Mouse (Mus musculus) ovary, postnatal 36 days (tissue): ENCODE data around the gene Gvin1.
"Not testable (repeated sequence)": the region's sequence is repeated elsewhere in the genome, so short reads cannot be mapped to it uniquely, and the experiment has no call there.

ENCODE experiments used
- DNase-seq: peaks from one replicate; pipeline ENCODE4 v3.0.0; 2022; ENCODE audit warnings: low spot score, mixed read lengths

The Gvin1 gene

DNA sequence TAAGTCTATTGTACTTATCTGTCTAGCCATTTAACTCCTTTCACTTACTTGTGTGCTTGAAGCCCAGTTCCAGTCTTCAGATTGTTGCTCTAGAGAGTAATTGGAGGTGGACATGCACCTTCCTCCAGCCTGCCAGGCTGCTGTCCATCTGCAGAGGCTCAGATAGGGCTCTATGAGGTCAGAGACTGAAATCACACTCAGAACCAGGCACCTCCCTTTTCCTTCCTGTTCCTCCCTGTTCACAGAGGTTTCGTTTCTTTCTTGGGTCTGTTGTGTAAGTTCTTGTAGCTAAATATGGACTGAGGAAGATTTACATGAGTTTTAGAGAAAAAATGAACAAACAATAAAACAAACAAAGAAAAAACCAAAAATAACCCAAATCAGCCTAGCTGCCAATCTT lies at the start of gene Gvin1:
Gene Gvin1 (minus strand): TSS at position 150 of the 400 bp plus-strand sequence.
- DNase-seq: not testable (repeated sequence)

DNA sequence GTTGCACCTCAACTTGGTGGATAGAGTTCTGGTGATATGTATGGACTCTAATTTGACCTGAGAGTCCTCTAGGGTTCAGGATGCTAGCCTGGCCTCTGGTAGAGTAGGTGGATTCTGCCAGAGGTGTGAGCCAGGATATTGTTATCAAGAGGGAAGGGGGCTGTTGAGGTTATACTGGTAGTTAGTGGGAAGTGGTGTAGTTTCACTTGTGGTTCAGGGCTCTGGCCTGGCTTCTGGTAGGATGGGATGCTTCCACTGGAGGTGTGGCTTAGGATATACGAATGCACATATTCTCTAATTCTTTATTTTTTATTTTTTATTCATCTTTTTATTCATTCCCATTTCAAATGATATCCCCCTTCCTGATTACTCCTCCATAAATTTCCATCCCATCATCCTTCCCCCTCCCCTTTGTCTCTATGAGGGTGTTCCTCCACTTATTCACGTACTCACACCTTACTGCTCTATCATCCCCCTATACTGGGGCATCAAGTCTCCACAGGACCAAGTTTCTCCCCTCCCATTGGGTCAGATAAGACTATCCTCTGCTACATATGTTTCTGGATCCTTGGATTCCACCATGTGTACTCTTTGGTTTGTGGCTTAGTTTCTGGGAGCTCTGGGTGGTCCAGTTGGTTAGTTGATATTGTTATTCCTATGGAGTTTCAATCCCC lies 36.9 kb upstream of the Gvin1 start:
- DNase-seq: no peak

DNA sequence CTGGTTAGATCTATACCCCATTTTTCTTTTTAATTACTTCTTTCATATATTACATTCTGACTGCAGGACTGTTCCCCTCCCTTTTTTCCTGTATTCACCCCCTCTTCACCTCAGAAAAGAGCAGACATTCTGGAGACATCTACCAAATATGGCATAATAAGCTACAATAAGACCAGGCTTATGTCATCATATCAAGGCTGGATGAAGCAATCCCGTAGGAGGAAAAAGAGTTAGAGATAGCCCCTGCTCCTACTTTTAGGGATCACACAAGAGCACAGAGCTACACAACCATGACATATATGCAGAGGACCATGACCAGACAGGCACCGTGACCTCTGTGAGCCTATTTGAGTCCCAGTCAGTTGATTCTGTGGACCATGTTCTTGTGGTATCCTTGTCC lies 33.8 kb upstream of the Gvin1 start:
- DNase-seq: no peak

DNA sequence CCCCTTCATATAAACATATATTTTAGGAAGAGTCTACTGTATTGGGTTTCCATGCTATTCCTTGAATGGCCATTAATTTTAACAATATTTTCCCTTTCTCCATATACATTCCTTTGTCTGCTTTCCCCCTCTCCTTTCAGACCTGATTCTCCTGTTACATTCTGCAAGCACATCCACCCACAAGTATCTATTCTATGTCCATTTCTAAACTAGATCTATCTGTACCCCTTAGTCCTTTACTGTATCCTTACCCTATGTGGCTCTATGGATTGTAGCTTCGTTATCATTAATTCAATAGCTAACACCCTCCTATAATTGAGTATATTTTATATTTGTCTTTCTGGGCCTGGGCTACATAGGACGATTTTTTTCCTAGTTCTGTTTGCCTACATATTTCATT lies 33.1 kb upstream of the Gvin1 start:
- DNase-seq: no peak

DNA sequence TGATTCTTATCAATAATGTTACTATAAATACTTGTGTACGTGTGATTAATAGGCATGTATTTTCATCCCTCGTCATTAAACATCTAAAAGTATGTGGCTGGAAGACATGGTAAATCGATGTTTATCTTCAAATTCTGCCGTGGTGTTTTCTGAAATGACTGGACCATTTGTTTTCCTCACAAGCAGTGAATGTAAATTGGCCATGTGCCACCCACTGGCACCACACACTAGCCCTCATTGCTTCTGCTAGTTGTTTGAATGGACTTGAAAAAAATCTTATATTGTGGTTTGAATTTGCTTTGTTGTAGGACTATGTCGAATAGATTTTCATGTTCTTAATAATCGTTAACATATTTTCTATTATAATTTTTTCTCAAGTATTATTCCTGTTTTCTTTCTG lies 30.5 kb upstream of the Gvin1 start:
- DNase-seq: no peak

DNA sequence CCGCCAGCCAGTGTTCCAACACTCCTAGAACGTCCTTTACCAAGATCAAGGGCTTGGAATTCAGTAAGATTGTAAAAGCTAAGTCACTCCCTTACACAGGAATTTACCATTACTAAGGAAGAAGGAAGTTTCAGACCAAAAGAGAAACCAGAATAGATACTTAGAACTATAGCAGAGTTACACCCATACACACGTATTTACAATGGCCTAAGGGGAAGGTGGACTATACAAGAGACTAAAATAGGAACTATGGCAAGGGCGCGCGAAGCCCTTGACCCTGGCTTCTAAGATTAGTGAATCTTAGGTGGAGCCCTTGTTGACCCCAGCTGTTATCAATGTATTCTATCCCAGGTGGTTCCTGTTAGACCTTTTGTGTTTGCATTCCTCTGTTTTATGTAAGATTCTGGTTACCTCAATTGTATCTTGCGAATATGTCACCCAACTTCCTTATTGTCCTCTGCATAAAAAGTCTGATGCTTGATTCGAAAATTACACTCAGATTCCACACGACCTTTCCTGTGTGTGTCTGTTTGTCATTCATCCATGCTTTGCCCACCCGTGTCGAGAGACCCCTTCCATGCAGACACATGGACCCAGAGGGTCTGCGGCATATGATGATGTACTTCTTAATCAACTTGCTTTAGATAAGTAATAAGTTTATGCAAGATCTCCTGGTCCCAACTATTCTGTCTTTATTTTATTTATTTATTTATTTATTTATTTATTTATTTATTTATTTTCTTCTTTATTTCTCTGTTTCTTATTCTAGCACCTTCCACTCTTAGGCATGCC lies 25.6 kb upstream of the Gvin1 start:
- DNase-seq: not testable (repeated sequence)

DNA sequence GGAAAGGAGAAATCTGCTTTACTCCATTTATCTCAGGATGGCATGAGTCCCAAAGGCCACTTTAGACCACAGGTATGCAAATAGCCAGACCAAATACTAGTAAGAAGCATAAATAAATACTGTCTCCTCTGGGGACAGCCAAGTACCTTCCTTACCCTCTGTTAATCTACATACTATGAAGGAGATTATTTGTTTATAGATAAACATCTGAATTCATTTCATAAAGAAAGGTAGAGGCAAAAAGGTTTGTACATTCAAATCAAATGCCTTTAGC lies 22.0 kb upstream of the Gvin1 start:
- no peak for DNase-seq

DNA sequence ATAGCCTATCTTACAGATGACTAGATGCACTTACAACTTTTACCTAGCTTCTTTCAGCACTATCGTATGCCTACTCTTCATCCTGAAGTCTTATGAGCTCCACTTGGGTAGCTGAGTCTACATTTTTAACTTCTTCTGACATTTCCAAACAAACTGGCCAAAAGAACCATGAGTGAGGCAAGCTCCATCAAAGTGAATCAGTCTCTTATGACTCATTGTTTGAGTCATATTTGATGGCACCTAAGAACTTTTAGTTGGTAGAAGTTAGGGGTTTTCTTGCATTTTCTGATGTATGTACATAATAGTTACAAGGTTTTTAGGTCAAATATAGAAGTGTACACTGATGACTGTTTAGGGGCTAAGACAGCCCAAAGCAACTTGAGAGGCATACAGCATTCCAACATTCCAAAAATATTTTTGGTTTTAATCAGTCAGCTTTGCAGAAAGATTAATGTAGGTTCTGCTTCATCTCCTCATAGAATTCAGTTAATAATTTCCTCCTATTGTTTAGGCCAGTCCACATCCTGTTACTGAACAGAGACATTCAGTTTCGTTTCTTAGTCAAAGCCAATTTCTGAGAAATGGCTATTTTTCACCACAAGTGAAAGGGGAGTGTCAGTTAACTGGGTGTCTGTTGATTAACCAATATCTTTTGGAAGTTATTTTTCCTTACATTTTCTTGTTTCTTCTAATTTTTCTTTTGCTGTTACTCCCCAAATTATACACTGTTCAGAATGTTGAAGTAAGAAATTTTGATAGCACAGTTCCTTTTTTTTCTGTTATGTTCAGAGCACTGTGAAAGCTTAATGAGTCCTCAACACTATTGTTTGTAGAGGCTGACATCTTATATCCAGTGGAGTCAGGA lies 21.4 kb upstream of the Gvin1 start:
- DNase-seq: no peak

DNA sequence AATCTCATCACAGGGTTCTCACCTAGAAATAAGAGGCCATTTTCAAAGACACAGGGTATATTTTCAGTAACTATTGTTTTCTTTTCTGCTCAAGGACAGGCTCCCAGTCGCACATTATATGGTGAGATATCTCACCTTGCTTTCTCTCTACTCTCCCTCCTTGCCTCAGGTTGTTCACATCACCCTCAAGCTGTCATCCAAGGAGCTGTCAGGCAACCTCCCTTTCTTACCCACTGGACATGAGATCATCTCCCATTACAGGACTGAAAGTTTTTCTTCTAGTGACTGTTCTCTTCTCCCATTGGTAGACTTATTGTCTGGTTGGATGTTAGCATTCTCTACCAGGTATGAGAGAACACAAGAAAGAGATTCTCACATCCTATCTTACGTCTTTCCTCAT lies 20.5 kb upstream of the Gvin1 start:
- no peak for DNase-seq

DNA sequence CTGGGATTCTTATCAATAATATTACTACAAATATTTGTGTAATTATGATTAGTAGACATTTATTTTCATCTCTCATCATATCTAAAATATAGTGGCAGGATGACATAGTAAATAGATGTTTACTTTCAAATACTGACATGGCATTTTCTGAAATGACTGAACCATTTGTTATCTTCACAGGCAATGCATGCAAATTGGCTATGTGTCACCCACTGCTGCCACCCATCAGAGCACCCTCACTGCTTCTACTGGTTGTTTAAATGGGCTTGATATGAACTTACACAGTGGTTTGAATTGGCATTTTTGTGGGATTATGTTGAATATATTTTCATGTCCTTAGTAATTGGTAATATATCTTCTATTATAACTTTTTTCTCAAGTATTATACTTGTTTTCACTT lies 784 bp upstream of the Gvin1 start:
- not testable (repeated sequence) for DNase-seq

DNA sequence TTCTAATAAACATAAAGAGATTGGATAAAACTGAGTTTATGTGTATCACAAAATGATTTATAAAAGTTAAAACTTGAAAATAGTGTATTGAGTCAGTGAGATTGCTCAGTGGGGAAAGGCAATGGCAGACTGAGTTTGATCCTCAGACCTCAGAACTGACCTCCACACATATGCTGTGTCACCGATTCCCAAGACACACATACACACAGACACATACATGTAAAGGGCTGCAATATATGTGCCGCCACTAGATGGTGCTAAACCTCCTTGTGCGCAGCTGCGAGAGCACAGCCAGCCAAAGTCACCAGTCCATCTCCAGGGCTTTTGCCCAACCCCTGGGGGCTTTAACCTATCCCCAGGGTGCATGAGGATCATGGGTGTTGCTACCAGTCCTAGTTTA lies 1.4 kb downstream of the Gvin1 start:
- not testable (repeated sequence) for DNase-seq

DNA sequence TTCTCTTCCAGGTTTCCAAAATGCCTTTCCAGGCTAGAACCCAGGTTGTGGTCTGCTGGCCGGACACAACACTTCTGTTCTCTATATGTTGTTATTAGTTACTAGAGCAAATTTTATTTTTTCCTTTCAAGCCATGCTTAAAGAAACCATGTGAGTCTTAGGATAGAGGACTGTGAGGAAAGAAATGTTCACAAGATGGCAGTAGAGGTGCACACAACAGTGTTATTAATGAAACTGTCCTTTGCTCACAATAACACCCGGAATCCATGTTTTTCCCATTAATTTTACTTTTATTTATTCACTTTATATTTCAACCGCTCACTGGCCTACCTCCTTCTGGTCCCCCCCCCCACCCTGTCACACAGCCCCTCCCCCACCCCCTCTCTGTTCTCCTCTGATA lies 8.5 kb downstream of the Gvin1 start:
- DNase-seq: not testable (repeated sequence)

DNA sequence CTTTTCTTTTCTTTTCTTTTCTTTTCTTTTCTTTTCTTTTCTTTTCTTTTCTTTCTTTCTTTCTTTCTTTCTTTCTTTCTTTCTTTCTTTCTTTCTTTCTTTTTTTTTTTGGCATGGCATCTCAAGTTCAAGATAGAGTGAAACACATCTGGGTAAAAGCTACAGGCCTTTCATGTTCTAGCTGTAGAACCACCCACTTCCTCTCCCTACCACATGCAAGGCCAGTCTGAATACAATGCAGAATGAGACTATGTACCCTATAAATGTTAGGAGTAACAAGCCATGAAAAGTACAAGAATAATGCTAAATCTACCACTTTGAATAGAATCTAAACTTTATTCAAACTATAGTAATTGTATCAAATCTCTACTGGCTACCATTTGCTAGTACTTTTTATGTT lies 38.1 kb downstream of the Gvin1 start:
- DNase-seq: not testable (repeated sequence)

DNA sequence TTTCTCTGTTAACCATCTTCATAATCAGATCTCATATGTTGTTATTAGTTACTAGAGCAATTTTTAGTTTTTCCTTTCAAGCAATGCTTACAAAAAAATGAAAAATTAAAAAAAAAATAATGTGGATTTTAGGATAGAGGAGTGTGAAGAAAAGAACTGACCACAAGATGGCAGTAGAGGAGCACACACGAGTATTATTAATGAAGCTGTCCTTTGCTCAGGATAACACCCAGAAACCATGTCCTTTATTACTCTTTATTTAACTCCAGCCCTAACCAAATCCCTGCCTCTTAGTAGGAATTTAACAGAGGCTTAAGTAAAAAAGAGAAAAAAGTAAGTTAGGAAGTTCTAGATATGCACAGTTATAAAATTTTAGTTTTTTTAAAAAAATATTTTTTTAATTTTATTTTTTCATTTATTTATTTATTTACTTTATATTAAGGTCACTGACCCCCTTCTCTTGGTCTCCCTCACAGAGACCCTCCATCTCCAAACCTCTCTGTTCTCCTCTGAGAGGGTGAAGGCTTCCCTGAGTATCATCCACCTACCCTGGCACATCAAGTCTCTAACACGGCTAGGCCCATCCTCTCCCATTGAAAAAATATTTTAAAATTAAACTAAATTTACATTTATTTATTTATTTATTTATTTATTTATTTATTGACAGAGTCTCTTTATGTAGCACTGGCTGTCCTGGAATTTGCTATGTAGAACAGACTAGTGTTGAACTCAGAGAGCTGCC lies 69.9 kb downstream of the Gvin1 start:
- DNase-seq: not testable (repeated sequence)

DNA sequence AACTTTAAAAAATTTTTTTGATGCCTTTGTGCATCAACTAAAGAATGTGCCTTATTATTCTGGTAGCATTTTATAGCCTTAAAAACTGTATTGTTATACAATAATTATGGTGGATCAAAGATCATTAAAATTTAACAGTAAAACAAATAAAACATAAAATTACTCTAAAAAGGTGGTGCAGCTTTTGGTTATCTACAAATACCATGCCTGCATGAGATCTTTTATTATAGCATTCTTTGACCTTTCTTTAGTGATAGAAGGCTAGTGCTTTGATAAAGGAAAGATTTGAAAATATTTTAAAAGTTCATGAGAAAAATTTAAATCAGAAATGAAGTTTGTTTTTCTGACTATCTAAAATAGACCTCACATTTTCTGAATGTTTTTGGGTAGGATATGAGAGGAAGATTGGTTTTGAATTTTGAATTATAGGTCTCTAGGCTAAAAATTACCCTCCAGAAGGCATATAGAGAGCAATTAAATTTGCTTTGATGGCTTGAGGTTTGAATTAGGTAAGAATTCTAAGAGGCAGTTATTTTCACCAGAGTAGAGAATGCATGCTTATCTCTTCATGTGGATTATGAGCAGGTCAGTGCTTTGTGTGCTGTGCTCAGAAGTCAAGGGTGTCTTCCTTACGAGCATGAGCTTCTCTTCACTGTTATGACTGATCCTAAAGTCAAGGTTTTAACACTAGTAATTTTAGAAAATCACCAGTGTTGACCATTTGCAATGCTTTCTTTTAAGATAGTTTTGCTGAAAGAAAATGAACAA lies 73.8 kb downstream of the Gvin1 start:
- DNase-seq: not testable (repeated sequence)

DNA sequence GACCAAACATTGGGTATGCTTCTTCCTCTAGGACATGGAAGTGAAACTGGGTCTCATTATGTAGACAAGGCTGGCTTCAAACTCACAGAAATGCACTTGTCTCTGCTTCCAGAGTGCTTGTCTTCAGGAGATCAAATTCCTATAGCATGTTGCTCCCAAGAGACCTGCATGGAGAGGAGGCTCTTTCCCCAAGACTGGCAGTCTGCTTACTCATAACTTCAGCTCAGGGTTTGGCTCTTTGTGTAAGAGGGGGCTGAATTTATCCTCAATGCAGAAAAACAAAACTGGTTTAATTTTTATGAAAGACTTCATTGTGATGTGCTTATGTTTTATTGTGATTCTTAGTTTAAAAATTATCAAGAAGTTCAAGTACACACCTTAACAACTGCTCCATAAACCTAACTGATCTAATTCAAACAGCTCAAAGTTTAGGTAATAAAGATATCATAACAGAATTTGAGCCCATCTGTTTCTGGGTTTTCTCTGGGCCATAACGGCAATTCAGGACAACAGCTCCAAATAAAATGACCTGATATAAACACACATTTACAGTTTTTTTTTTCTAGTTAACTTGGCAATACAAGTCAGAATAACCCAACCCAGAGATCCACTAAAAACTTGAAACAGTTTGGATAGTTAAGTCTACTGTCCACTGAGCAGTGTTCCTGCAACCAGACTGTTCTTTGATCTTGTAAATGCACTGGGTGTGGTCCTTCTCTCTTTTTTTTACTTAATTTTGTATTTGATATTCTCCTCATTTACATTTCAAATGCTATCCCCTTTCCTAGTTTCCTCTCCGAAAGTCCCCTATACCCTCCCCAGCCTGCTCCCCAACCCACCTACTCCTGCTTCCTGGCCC lies 97.8 kb downstream of the Gvin1 start:
- DNase-seq: not testable (repeated sequence)
